Mouse (Mus musculus): ENCODE results near the gene Kdm5b.

The Kdm5b gene

GRCm38 (mm10) chr1:134646261-134646962, 86.4 kb downstream of the Kdm5b start, which contains the start of gene Syt2:
Gene Syt2, plus strand, starts transcription at chr1:134646677.
- DNase-seq (ENCODE audit: low spot score in 2 of 2), result no peak

GRCm38 (mm10) chr1:134646963-134647282, 87.0 kb downstream of the Kdm5b start:
- DNase-seq (ENCODE audit: low spot score in 2 of 2), result no peak

- DNase-seq (ENCODE audit: low spot score in 2 of 2), result no peak
These were observed 87.6 kb downstream of the Kdm5b start for GRCm38 (mm10) chr1:134647591-134647990.

- DNase-seq (ENCODE audit: low spot score in 2 of 2), result no peak
These were observed 90.8 kb downstream of the Kdm5b start for GRCm38 (mm10) chr1:134650816-134651215.

GRCm38 (mm10) chr1:134651268-134651850, 91.4 kb downstream of the Kdm5b start:
- no peak for DNase-seq (ENCODE audit: low spot score in 2 of 2)

GRCm38 (mm10) chr1:134651851-134652398, 92.0 kb downstream of the Kdm5b start:
- no peak for DNase-seq (ENCODE audit: low spot score in 2 of 2)

GRCm38 (mm10) chr1:134653603-134654257, 93.8 kb downstream of the Kdm5b start:
- no peak for DNase-seq (ENCODE audit: low spot score in 2 of 2)

- no peak for DNase-seq (ENCODE audit: low spot score in 2 of 2)
These were observed 98.9 kb downstream of the Kdm5b start for GRCm38 (mm10) chr1:134658841-134659240.

GRCm38 (mm10) chr1:134660163-134660562, 100.2 kb downstream of the Kdm5b start:
- no peak for DNase-seq (ENCODE audit: low spot score in 2 of 2)

- no peak for DNase-seq (ENCODE audit: low spot score in 2 of 2)
These were observed 111.5 kb downstream of the Kdm5b start for GRCm38 (mm10) chr1:134671234-134672070.

GRCm38 (mm10) chr1:134674312-134674711, 114.3 kb downstream of the Kdm5b start:
- no peak for DNase-seq (ENCODE audit: low spot score in 2 of 2)

GRCm38 (mm10) chr1:134679445-134679844, 119.5 kb downstream of the Kdm5b start:
- no peak for DNase-seq (ENCODE audit: low spot score in 2 of 2)

GRCm38 (mm10) chr1:134680617-134681016, 120.6 kb downstream of the Kdm5b start:
- no peak for DNase-seq (ENCODE audit: low spot score in 2 of 2)

- no peak for DNase-seq (ENCODE audit: low spot score in 2 of 2)
These were observed 122.5 kb downstream of the Kdm5b start for GRCm38 (mm10) chr1:134682460-134682859.

Measured in urinary bladder, adult 18-20 months (tissue).